Mouse (Mus musculus) stomach, embryonic 16.5 days (tissue): ENCODE measurements around the gene Cpa1. TPM values are rescaled to one million over a fixed set of nuclear protein-coding genes. Genes with fewer than 3 reads are reported as not detected.
A peak's percentile ranks its signal among the peaks of the same experiment; 100 is the strongest.

Experiments
- ATAC-seq: fragments of 200-750 bp; cut with Nextera tagmentation; 2 replicates; pipeline ENCODE4 v1.8.0; 2017; ENCODE audit warnings: moderate number of reproducible peaks, moderate TSS enrichment; ENCODE audit not compliant: insufficient read depth, low FRiP score
- H3K27ac ChIP-seq: fragments of 300-500 bp; sonication (generic); 2 replicates; pipeline ENCODE4 v1.5.1; 2014; ENCODE audit warnings: low read length
- H3K27me3 ChIP-seq: fragments of 300-500 bp; sonication (generic); 2 replicates; pipeline ENCODE4 v1.6.1; 2014; ENCODE audit warnings: low read length, control low read depth, mixed read lengths; ENCODE audit not compliant: control insufficient read depth, insufficient read depth
- H3K36me3 ChIP-seq: fragments of 300-500 bp; sonication (generic); 2 replicates; pipeline ENCODE4 v1.6.1; 2014; ENCODE audit warnings: low read length; ENCODE audit not compliant: control insufficient read depth, insufficient read depth
- H3K4me1 ChIP-seq: fragments of 300-500 bp; sonication (generic); 2 replicates; pipeline ENCODE4 v1.6.1; 2014; ENCODE audit warnings: low read length, control low read depth, mixed read lengths; ENCODE audit not compliant: control insufficient read depth, insufficient read depth
- H3K4me2 ChIP-seq: fragments of 300-500 bp; sonication (generic); 2 replicates; pipeline ENCODE4 v1.6.1; 2014; ENCODE audit warnings: low read depth, low read length, mixed read lengths
- H3K4me3 ChIP-seq: fragments of 300-500 bp; sonication (generic); replicated peaks from 2 replicates; pipeline ENCODE4 v1.5.1; 2014; ENCODE audit warnings: mild to moderate bottlenecking, low read length
- H3K9ac ChIP-seq: fragments of 300-500 bp; sonication (generic); 2 replicates; pipeline ENCODE4 v1.6.1; 2014; ENCODE audit warnings: low read length
- H3K9me3 ChIP-seq: fragments of 300-500 bp; sonication (generic); replicated peaks from 2 replicates; pipeline ENCODE4 v1.6.1; 2016; ENCODE audit warnings: low read length, control low read depth; ENCODE audit not compliant: control insufficient read depth
- WGBS: fragments of 180-500 bp; shearing (Covaris S2); extraction: QIAGEN DNeasy Blood & Tissue Kit; methylation state at CpG from one replicate; pipeline ENCODE4 v1.1.7; 2014; 5-methylcytosine and 5-hydroxymethylcytosine counted together
- polyA plus RNA-seq: library from polyadenylated mRNA; unstranded; fragments of >200 nt; fragmentation: Nextera tagmentation; extraction: Ambion mirVana; gene quantifications from 2 replicates; pipeline ENCODE4 v1.2.1, GENCODE M21; 2015

Cpa1 gene
- polyA plus RNA-seq, 1 experiment from 2014 or later, result 706 TPM

GRCm38 (mm10) chr6:30636186-30636842, 2.7 kb upstream of the Cpa1 start:
- ATAC-seq, result peak; percentile 25; the same call in 1 of the 2 replicates
- H3K36me3 ChIP-seq, result no peaks in the 10 kb centered on the region
- peaks cover 20% of the 10 kb centered on the region for H3K4me1 ChIP-seq
- H3K4me2 ChIP-seq, result no peak overlapping the region
- no peaks in the 10 kb centered on the region for H3K9me3 ChIP-seq
- H3K27ac ChIP-seq, result peak overlapping the region; percentile 88
- no peaks in the 10 kb centered on the region for H3K27me3 ChIP-seq
- H3K4me3 ChIP-seq, result no peak overlapping the region
- WGBS, result 38% methylated on average over 4 of the region's 4 CpGs
- H3K9ac ChIP-seq, result peak overlapping the region; percentile 33; the same call in 1 of the 2 replicates

- WGBS, result 64% methylated on average over 12 of the region's 12 CpGs
- Histone ChIP-seq H3K27me3 (no peaks in the 10 kb centered on the region), H3K4me2 (no peak overlapping the region), H3K27ac (no peak overlapping the region), H3K36me3 (no peaks in the 10 kb centered on the region), H3K9ac (no peak overlapping the region), H3K4me3 (no peak overlapping the region), H3K9me3 (no peaks in the 10 kb centered on the region), H3K4me1 (no peaks in the 10 kb centered on the region)
- ATAC-seq, result no peak
Measured at GRCm38 (mm10) chr6:30643694-30644460, 4.9 kb downstream of the Cpa1 start.

DNA sequence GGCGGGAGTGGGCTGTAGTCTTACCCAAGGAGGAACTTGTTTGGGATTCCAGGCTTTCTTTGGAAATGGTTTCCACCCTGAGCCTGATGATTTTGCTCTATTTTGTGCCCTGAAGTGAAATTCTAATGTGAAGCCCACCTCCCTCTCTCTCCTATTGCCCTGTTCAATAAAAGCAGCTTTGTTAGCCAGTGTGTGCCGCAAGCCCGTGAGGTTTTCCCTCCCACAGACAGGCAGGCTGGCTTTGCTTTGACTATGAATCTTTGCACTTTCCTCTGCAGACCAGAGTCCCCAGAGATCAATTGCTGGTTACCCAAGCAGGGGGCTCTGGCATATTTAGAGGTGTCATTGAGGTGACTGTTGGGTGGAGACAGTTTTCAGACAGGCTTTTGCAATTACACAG, 5.4 kb downstream of the Cpa1 start:
- no peak overlapping the region for H3K4me3 ChIP-seq
- no peaks in the 10 kb centered on the region for H3K4me1 ChIP-seq
- H3K4me2 ChIP-seq, result no peak overlapping the region
- ATAC-seq, result no peak
- H3K9ac ChIP-seq, result no peak overlapping the region
- WGBS, result 80% methylated on average over 3 of the region's 3 CpGs
- H3K36me3 ChIP-seq, result no peaks in the 10 kb centered on the region
- no peaks in the 10 kb centered on the region for H3K9me3 ChIP-seq
- no peak overlapping the region for H3K27ac ChIP-seq
- no peaks in the 10 kb centered on the region for H3K27me3 ChIP-seq

GRCm38 (mm10) chr6:30645379-30645778, 6.4 kb downstream of the Cpa1 start:
- Histone ChIP-seq H3K27me3 (no peaks in the 10 kb centered on the region), H3K27ac (no peak overlapping the region), H3K4me3 (no peak overlapping the region), H3K9me3 (no peaks in the 10 kb centered on the region), H3K4me1 (no peaks in the 10 kb centered on the region), H3K9ac (no peak overlapping the region), H3K4me2 (no peak overlapping the region), H3K36me3 (no peaks in the 10 kb centered on the region)
- no peak for ATAC-seq
- 77% methylated on average over 6 of the region's 6 CpGs for WGBS

GRCm38 (mm10) chr6:30649651-30650296, 10.8 kb downstream of the Cpa1 start:
- Histone ChIP-seq H3K4me3 (no peak overlapping the region), H3K27ac (peak overlapping the region; percentile 44), H3K4me2 (no peak overlapping the region), H3K9ac (no peak overlapping the region), H3K9me3 (no peaks in the 10 kb centered on the region), H3K27me3 (no peaks in the 10 kb centered on the region), H3K4me1 (peaks cover 12% of the 10 kb centered on the region; the same call in 1 of the 2 replicates), H3K36me3 (no peaks in the 10 kb centered on the region)
- WGBS, result 56% methylated on average over 11 of the region's 11 CpGs
- peak; percentile 63; the same call in 1 of the 2 replicates for ATAC-seq

GRCm38 (mm10) chr6:30652425-30653188, 13.6 kb downstream of the Cpa1 start:
- Histone ChIP-seq H3K9me3 (no peaks in the 10 kb centered on the region), H3K27me3 (no peaks in the 10 kb centered on the region), H3K27ac (peak overlapping the region; percentile 43), H3K4me2 (no peak overlapping the region), H3K36me3 (no peaks in the 10 kb centered on the region), H3K9ac (no peak overlapping the region), H3K4me3 (no peak overlapping the region), H3K4me1 (peaks cover 20% of the 10 kb centered on the region; the same call in 1 of the 2 replicates)
- 40% methylated on average over 9 of the region's 9 CpGs for WGBS
- no peak for ATAC-seq

GRCm38 (mm10) chr6:30653518-30653917, 14.5 kb downstream of the Cpa1 start:
- Histone ChIP-seq H3K9ac (no peak overlapping the region), H3K4me1 (peaks cover 20% of the 10 kb centered on the region; the same call in 1 of the 2 replicates), H3K4me3 (no peak overlapping the region), H3K9me3 (no peaks in the 10 kb centered on the region), H3K36me3 (no peaks in the 10 kb centered on the region), H3K27ac (peak overlapping the region; percentile 43), H3K27me3 (no peaks in the 10 kb centered on the region), H3K4me2 (no peak overlapping the region)
- no peak for ATAC-seq
- WGBS, result 56% methylated on average over 6 of the region's 6 CpGs

GRCm38 (mm10) chr6:30654402-30654859, 15.4 kb downstream of the Cpa1 start:
- no peak for ATAC-seq
- Histone ChIP-seq H3K4me3 (no peak overlapping the region), H3K4me2 (no peak overlapping the region), H3K9me3 (no peaks in the 10 kb centered on the region), H3K9ac (no peak overlapping the region), H3K36me3 (no peaks in the 10 kb centered on the region), H3K4me1 (peaks cover 20% of the 10 kb centered on the region; the same call in 1 of the 2 replicates), H3K27me3 (no peaks in the 10 kb centered on the region), H3K27ac (0 out of 2 replicates have a peak overlapping the region, but pooled peaks have one; percentile 43)
- 61% methylated on average over 6 of the region's 6 CpGs for WGBS
